Comparison of ENCODE assay signal across 11 mouse cellular contexts in genomic region chr12:86931919-86932574, GRCm38 (mm10). TPM values are rescaled to one million over a fixed set of nuclear protein-coding genes. Genes with fewer than 3 reads are reported as not detected.
A peak's percentile ranks its signal among the peaks of the same experiment; 100 is the strongest.
DNase-seq lines count a peak whose midpoint lies in the region; ATAC-seq and TF ChIP-seq lines count a peak whose summit lies in the region.
"Had no signal": no experiment of that assay in that cellular context is flagged by ENCODE, and none has a peak within 500 bp of the region (broad histone marks: within the 10 kb centered on the region; RNA-seq: fewer than 3 reads in every experiment).

No protein-coding gene starts in this region.

- TF ChIP-seq CTCF in forebrain, postnatal 0 days (IDR thresholded peaks at IDR 0.05; ENCODE audit: low read depth): no peak

- no peaks in the 10 kb centered on the region for H3K27me3 ChIP-seq in kidney, embryonic 14.5 days (ENCODE audit: control insufficient read depth, insufficient read depth, low read length)
- no peaks in the 10 kb centered on the region for H3K27me3 ChIP-seq in forebrain, postnatal 0 days (ENCODE audit: insufficient read depth, low read length)
- H3K27me3 ChIP-seq: Patski had no signal

- 16% methylated on average over 7 of the region's 7 CpGs for WGBS in kidney, embryonic 14.5 days
- 15% methylated on average over 7 of the region's 7 CpGs for WGBS in forebrain, postnatal 0 days

- no peaks in the 10 kb centered on the region for H3K36me3 ChIP-seq in kidney, embryonic 14.5 days (ENCODE audit: control insufficient read depth, insufficient read depth, low read length)
- H3K36me3 ChIP-seq in forebrain, postnatal 0 days (ENCODE audit: insufficient read depth): no peaks in the 10 kb centered on the region

- no peak overlapping the region for H3K4me2 ChIP-seq in kidney, embryonic 14.5 days (replicated peaks; ENCODE audit: low read depth, low read length)
- H3K4me2 ChIP-seq in forebrain, postnatal 0 days (ENCODE audit: low read depth): no peak overlapping the region

- H3K9me3 ChIP-seq in kidney, embryonic 14.5 days (ENCODE audit: control insufficient read depth, low read length): no peaks in the 10 kb centered on the region; the same call in 1 of the 2 replicates
- 0 out of 2 replicates have a peak, but pooled peaks cover 6% of the 10 kb centered on the region for H3K9me3 ChIP-seq in forebrain, postnatal 0 days (ENCODE audit: low read length)

- peak; percentile 82 for DNase-seq in kidney, adult 18-20 months
- peak; percentile 66 to 67 for DNase-seq in adrenal gland, adult 18-20 months (ENCODE audit: low spot score in 2 of 2)
- peak; percentile 95 to 96 for DNase-seq in heart, adult 9 months (ENCODE audit: low spot score in 2 of 2)
- DNase-seq in lung, postnatal 36 days: peak; percentile 95
- no peak for DNase-seq in layer of hippocampus, adult 8-10 months (ENCODE audit: low spot score in 2 of 2)
- no peak for DNase-seq in forebrain, postnatal 0 days

- H3K27ac ChIP-seq in kidney, embryonic 14.5 days (ENCODE audit: low read depth, low read length): no peak overlapping the region
- H3K27ac ChIP-seq in forebrain, postnatal 0 days (ENCODE audit: low read depth, low read length): no peak overlapping the region
- H3K27ac ChIP-seq: liver, embryonic 14.5 days had no signal

- H3K4me1 ChIP-seq in kidney, embryonic 14.5 days (ENCODE audit: control insufficient read depth, insufficient read depth, low read length): 0 out of 2 replicates have a peak, but pooled peaks cover 6% of the 10 kb centered on the region
- 0 out of 2 replicates have a peak, but pooled peaks cover 3% of the 10 kb centered on the region for H3K4me1 ChIP-seq in forebrain, postnatal 0 days (ENCODE audit: insufficient read depth)

- H3K9ac ChIP-seq in kidney, embryonic 14.5 days (ENCODE audit: low read depth, low read length): no peak overlapping the region
- no peak overlapping the region for H3K9ac ChIP-seq in forebrain, postnatal 0 days
- H3K9ac ChIP-seq: liver, embryonic 14.5 days had no signal

- no peak overlapping the region for H3K4me3 ChIP-seq in kidney, embryonic 14.5 days (ENCODE audit: low read length)
- H3K4me3 ChIP-seq in forebrain, postnatal 0 days (ENCODE audit: low read depth, low read length): no peak overlapping the region
- H3K4me3 ChIP-seq: erythroblast, embryonic 14.5 days had no signal

- ATAC-seq in kidney, embryonic 14.5 days (ENCODE audit: low FRiP score, low TSS enrichment): no peak
- no peak for ATAC-seq in forebrain, postnatal 0 days
- no peak for ATAC-seq in CD4-positive, CD25-positive, alpha-beta regulatory T cell, adult 4 months
- ATAC-seq: Patski had no signal

RNA-seq across cellular contexts. Expression of gene Cipc, which starts 14.8 kb away (rescaled TPM):
- 12.6 and 30.4 TPM in 2 replicates for polyA plus RNA-seq in kidney, embryonic 14.5 days (2014; fragmentation: Nextera tagmentation; extraction: Ambion mirVana)
- 10 to 100 TPM; 21.8 to 28.5 TPM for total RNA-seq in adrenal gland, adult 18-20 months (2021)
- 10 to 100 TPM; 70.7 to 89.0 (median 86.1) TPM for total RNA-seq in layer of hippocampus, adult 8-10 months (2022)
- 53.1 and 62.9 TPM in 2 replicates for total RNA-seq in forebrain, postnatal 0 days (2014; rRNA removed)
- polyA plus RNA-seq in forebrain, postnatal 0 days (2015; fragmentation: Nextera tagmentation; extraction: Ambion mirVana): 28.4 and 38.1 TPM in 2 replicates
- polyA plus RNA-seq in CD4-positive, CD25-positive, alpha-beta regulatory T cell, adult 4 months (2017; shearing (Covaris generic)): 10 to 100 TPM; 20.0 to 29.3 TPM

RNA-seq across cellular contexts. Expression of gene Irf2bpl, which starts 47.4 kb away (rescaled TPM):
- 25.8 and 34.8 TPM in 2 replicates for polyA plus RNA-seq in kidney, embryonic 14.5 days (2014; fragmentation: Nextera tagmentation; extraction: Ambion mirVana)
- 10 to 100 TPM; 61.0 to 61.4 TPM for total RNA-seq in adrenal gland, adult 18-20 months (2021)
- total RNA-seq in layer of hippocampus, adult 8-10 months (2022): 10 to 100 TPM; 61.7 to 72.0 (median 66.8) TPM
- 134 and 161 TPM in 2 replicates for total RNA-seq in forebrain, postnatal 0 days (2014; rRNA removed)
- 86.3 and 95.7 TPM in 2 replicates for polyA plus RNA-seq in forebrain, postnatal 0 days (2015; fragmentation: Nextera tagmentation; extraction: Ambion mirVana)
- polyA plus RNA-seq in CD4-positive, CD25-positive, alpha-beta regulatory T cell, adult 4 months (2017; shearing (Covaris generic)): 10 to 100 TPM in 1 of 2 experiments, 1 to 10 TPM in 1; 7.6 to 18.8 TPM

RNA-seq across cellular contexts. Expression of gene Zdhhc22, which starts 58.2 kb away (rescaled TPM):
- not detected in 2 replicates for polyA plus RNA-seq in kidney, embryonic 14.5 days (2014; fragmentation: Nextera tagmentation; extraction: Ambion mirVana)
- 1 to 10 TPM; 1.0 to 2.2 TPM for total RNA-seq in adrenal gland, adult 18-20 months (2021)
- 10 to 100 TPM; 12.3 to 18.3 (median 13.7) TPM for total RNA-seq in layer of hippocampus, adult 8-10 months (2022)
- total RNA-seq in forebrain, postnatal 0 days (2014; rRNA removed): 10.7 and 12.5 TPM in 2 replicates
- polyA plus RNA-seq in forebrain, postnatal 0 days (2015; fragmentation: Nextera tagmentation; extraction: Ambion mirVana): 12.3 and 21.7 TPM in 2 replicates
- under 1 TPM in 1 of 2 experiments, not detected in 1; 0.36 TPM for polyA plus RNA-seq in CD4-positive, CD25-positive, alpha-beta regulatory T cell, adult 4 months (2017; shearing (Covaris generic))
- polyA plus RNA-seq: erythroblast, embryonic 14.5 days; liver, embryonic 14.5 days; Patski had no signal

Comparison
In these comparisons a context has a peak if more than half of its experiments do, and no peak if none do; other contexts are left out.
1. DNase-seq: peak in kidney, adult 18-20 months (single experiment), adrenal gland, adult 18-20 months (2 of 2), heart, adult 9 months (2 of 2) and lung, postnatal 36 days (single experiment); none in layer of hippocampus, adult 8-10 months (0 of 2) and forebrain, postnatal 0 days (single experiment).